Mouse (Mus musculus) lung, postnatal 0 days (tissue): Measurements from ENCODE around the gene Scrg1.

ENCODE experiments used
- CTCF ChIP-seq: IDR thresholded peaks from 2 replicates; pipeline ENCODE4 v1.5.1; 2016; ENCODE audit warnings: antibody characterized with exemption, mild to moderate bottlenecking
- EP300 ChIP-seq: IDR thresholded peaks from 2 replicates; pipeline ENCODE4 v1.6.1; 2016; ENCODE audit warnings: antibody characterized with exemption, mild to moderate bottlenecking, control low read depth

- TF ChIP-seq CTCF: no peak
- TF ChIP-seq EP300: no peak
These were observed 64.6 kb downstream of the Scrg1 start for GRCm38 (mm10) chr8:57520186-57520786.
